Mouse (Mus musculus) embryonic facial prominence, embryonic 10.5 days (tissue): ENCODE results near the gene 1700020N01Rik. TPM values are rescaled to one million over a fixed set of nuclear protein-coding genes. Genes with fewer than 3 reads are reported as not detected.

Source experiments
- DNase-seq: peaks from one replicate; pipeline ENCODE4 v3.0.0-alpha.2; 2017; ENCODE audit warnings: low spot score
- H3K27ac ChIP-seq: fragments of 300-500 bp; sonication (generic); replicated peaks from 2 replicates; pipeline ENCODE4 v1.5.1; 2016; ENCODE audit warnings: mild to moderate bottlenecking
- H3K27me3 ChIP-seq: fragments of 300-500 bp; sonication (generic); replicated peaks from 2 replicates; pipeline ENCODE4 v1.6.1; 2016; ENCODE audit warnings: low read depth, mild to moderate bottlenecking; ENCODE audit not compliant: poor library complexity, severe bottlenecking
- H3K36me3 ChIP-seq: fragments of 300-500 bp; sonication (generic); replicated peaks from 2 replicates; pipeline ENCODE4 v1.6.1; 2016; ENCODE audit warnings: mild to moderate bottlenecking, moderate library complexity
- H3K4me1 ChIP-seq: fragments of 300-500 bp; sonication (generic); 2 replicates; pipeline ENCODE4 v1.6.1; 2016
- H3K4me3 ChIP-seq: fragments of 300-500 bp; sonication (generic); 2 replicates; pipeline ENCODE4 v1.5.1; 2016; ENCODE audit warnings: mild to moderate bottlenecking, moderate library complexity
- H3K9me3 ChIP-seq: fragments of 300-500 bp; sonication (generic); 2 replicates; pipeline ENCODE4 v1.6.1; 2016; ENCODE audit warnings: mild to moderate bottlenecking
- WGBS: fragments of 180-500 bp; shearing (Covaris S2); methylation state at CpG from one replicate; pipeline ENCODE4 v1.1.7; 2016; 5-methylcytosine and 5-hydroxymethylcytosine counted together
- polyA plus RNA-seq: library from polyadenylated mRNA; unstranded; fragments of >200 nt; fragmentation: Nextera tagmentation; extraction: Ambion mirVana; gene quantifications from 2 replicates; pipeline ENCODE4 v1.2.1, GENCODE M21; 2016

The 1700020N01Rik gene
- polyA plus RNA-seq, 1 experiment from 2014 or later, result not detected

DNA sequence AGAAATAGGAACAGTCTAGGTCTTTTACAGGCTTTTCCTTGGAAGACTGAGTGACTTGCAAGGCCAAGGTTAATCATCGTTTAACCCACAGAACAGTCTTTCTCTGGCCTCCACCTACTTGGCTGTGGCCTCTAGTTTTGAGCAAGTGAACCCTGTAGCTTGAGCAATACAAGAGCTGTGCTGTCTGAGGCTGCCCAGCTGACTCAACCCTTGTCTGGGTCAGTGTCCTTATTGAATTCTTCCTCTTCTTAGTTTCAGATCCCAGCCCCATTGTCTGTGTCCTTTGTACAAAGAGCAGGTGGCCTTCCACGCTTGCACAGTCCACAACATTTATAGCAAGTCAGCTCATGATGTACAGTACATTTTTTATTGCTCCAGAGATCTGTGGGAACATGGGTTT, 16.6 kb downstream of the 1700020N01Rik start:
- no peaks in the 10 kb centered on the region for H3K36me3 ChIP-seq
- peaks cover 12% of the 10 kb centered on the region for H3K4me1 ChIP-seq
- H3K27ac ChIP-seq, result no peak overlapping the region
- H3K9me3 ChIP-seq, result no peaks in the 10 kb centered on the region
- no peak for DNase-seq
- WGBS, result 85% methylated on average over 2 of the region's 2 CpGs
- H3K4me3 ChIP-seq, result no peak overlapping the region
- H3K27me3 ChIP-seq, result no peaks in the 10 kb centered on the region

- Histone ChIP-seq H3K27me3 (no peaks in the 10 kb centered on the region), H3K27ac (no peak overlapping the region), H3K9me3 (no peaks in the 10 kb centered on the region), H3K36me3 (no peaks in the 10 kb centered on the region), H3K4me3 (no peak overlapping the region), H3K4me1 (no peaks in the 10 kb centered on the region)
- no peak for DNase-seq
- WGBS, result 83% methylated on average over 4 of the region's 4 CpGs
Measured at GRCm38 (mm10) chr10:21613021-21613860, 20.3 kb downstream of the 1700020N01Rik start.

DNA sequence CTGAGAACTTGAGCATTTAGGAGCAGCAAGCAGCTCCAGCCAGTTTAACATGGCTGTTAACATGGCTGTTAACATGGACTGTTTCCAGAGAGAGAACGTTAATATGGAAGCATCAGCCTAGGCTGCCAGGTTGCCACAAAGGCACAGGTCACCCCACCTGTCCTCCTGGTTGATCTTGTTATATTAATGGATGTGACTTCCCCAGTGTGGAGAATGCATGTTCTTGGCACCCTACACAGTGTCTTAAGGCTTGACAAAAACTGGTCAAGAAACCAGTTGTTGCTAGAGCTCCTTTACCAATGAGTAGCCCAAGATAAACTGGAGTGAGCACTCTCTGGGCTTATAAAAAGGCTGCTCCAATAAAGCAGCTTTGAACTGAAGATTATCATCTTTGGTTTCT, 21.6 kb downstream of the 1700020N01Rik start:
- H3K27me3 ChIP-seq, result no peaks in the 10 kb centered on the region
- no peak overlapping the region for H3K27ac ChIP-seq
- no peaks in the 10 kb centered on the region for H3K4me1 ChIP-seq
- whole genome bisulfite sequencing, result 82% methylated on average over 1 of the region's 1 CpGs
- DNase-seq, result no peak
- no peaks in the 10 kb centered on the region for H3K36me3 ChIP-seq
- H3K4me3 ChIP-seq, result no peak overlapping the region
- H3K9me3 ChIP-seq, result no peaks in the 10 kb centered on the region

GRCm38 (mm10) chr10:21618745-21619508, 26.0 kb downstream of the 1700020N01Rik start:
- 84% methylated on average over 5 of the region's 5 CpGs for WGBS
- H3K4me3 ChIP-seq, result no peak overlapping the region
- no peak overlapping the region for H3K27ac ChIP-seq
- H3K4me1 ChIP-seq, result 0 out of 2 replicates have a peak, but pooled peaks cover 3% of the 10 kb centered on the region
- no peak for DNase-seq
- H3K36me3 ChIP-seq, result no peaks in the 10 kb centered on the region
- H3K9me3 ChIP-seq, result no peaks in the 10 kb centered on the region
- H3K27me3 ChIP-seq, result no peaks in the 10 kb centered on the region

GRCm38 (mm10) chr10:21622065-21622464, 29.1 kb downstream of the 1700020N01Rik start:
- H3K27me3 ChIP-seq, result no peaks in the 10 kb centered on the region
- no peaks in the 10 kb centered on the region for H3K9me3 ChIP-seq
- 0 out of 2 replicates have a peak, but pooled peaks cover 3% of the 10 kb centered on the region for H3K4me1 ChIP-seq
- WGBS, result 92% methylated on average over 7 of the region's 7 CpGs
- DNase-seq, result no peak
- H3K27ac ChIP-seq, result no peak overlapping the region
- no peak overlapping the region for H3K4me3 ChIP-seq
- no peaks in the 10 kb centered on the region for H3K36me3 ChIP-seq

DNA sequence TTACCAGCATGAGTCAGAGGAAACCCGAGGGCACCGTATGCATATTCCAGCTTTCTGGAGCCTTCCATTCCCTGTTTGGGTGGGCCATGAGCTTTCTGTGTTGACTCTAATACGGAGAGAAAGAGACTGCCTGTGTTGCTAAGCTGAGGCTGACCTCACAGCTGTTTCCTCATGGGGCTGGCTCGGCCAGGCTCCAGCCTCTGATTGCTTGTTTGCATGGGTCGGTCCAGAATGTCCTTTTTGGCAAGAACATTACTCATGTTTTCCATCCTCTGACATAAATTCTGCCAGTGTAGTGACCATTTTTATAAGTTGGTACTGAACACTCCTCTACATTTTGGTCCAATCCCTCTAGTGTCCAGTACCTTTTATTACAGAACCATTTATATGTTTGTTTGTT, 35.6 kb downstream of the 1700020N01Rik start:
- Histone ChIP-seq H3K36me3 (no peaks in the 10 kb centered on the region), H3K4me1 (no peaks in the 10 kb centered on the region), H3K27ac (no peak overlapping the region), H3K9me3 (no peaks in the 10 kb centered on the region), H3K27me3 (no peaks in the 10 kb centered on the region), H3K4me3 (no peak overlapping the region)
- 78% methylated on average over 5 of the region's 5 CpGs for whole genome bisulfite sequencing
- DNase-seq, result no peak

DNA sequence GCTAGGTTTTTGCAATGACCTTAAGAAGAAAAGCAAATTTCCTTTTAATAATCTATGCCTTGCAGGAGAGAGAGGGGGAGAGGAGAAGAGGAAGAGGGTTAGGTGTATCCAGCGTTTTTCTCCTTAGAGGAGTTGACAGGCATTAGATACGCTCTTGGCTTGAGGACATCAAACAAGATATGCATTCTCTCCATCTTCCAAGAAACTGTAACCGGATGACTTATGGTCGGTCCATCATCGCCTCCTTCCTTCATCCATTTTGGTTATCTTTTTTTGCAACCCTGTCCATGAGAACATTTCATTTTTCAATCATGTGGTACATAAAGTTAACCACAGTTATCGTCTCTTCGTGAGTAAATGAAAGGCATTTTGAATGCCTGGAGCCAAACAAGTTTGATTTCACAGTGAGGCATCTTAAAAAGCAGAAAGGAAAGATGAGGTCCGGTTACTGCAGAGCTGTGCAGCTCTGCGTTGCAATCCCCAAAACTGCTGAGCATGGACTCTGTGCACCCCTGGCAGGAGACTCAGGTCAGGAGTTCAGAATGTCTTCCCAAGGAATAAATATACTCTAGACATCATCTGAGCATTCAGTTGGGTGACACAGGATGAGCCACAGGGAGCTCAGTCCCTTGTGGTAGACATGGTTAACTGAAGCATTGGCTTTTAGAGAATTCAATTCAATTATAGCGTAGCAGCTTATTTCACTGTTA, 36.2 kb downstream of the 1700020N01Rik start:
- Histone ChIP-seq H3K4me3 (no peak overlapping the region), H3K9me3 (no peaks in the 10 kb centered on the region), H3K27ac (no peak overlapping the region), H3K27me3 (no peaks in the 10 kb centered on the region), H3K36me3 (no peaks in the 10 kb centered on the region), H3K4me1 (no peaks in the 10 kb centered on the region)
- DNase-seq, result no peak
- WGBS, result 89% methylated on average over 10 of the region's 10 CpGs

GRCm38 (mm10) chr10:21631481-21631880, 38.5 kb downstream of the 1700020N01Rik start:
- Histone ChIP-seq H3K9me3 (no peaks in the 10 kb centered on the region), H3K4me1 (0 out of 2 replicates have a peak, but pooled peaks cover 3% of the 10 kb centered on the region), H3K4me3 (no peak overlapping the region), H3K27me3 (no peaks in the 10 kb centered on the region), H3K36me3 (no peaks in the 10 kb centered on the region), H3K27ac (no peak overlapping the region)
- WGBS, result 90% methylated on average over 1 of the region's 1 CpGs
- no peak for DNase-seq

GRCm38 (mm10) chr10:21632687-21633086, 39.7 kb downstream of the 1700020N01Rik start:
- no peaks in the 10 kb centered on the region for H3K9me3 ChIP-seq
- DNase-seq, result no peak
- WGBS, result 63% methylated on average over 5 of the region's 5 CpGs
- no peaks in the 10 kb centered on the region for H3K27me3 ChIP-seq
- H3K4me3 ChIP-seq, result no peak overlapping the region
- H3K36me3 ChIP-seq, result no peaks in the 10 kb centered on the region
- no peak overlapping the region for H3K27ac ChIP-seq
- 0 out of 2 replicates have a peak, but pooled peaks cover 6% of the 10 kb centered on the region for H3K4me1 ChIP-seq

DNA sequence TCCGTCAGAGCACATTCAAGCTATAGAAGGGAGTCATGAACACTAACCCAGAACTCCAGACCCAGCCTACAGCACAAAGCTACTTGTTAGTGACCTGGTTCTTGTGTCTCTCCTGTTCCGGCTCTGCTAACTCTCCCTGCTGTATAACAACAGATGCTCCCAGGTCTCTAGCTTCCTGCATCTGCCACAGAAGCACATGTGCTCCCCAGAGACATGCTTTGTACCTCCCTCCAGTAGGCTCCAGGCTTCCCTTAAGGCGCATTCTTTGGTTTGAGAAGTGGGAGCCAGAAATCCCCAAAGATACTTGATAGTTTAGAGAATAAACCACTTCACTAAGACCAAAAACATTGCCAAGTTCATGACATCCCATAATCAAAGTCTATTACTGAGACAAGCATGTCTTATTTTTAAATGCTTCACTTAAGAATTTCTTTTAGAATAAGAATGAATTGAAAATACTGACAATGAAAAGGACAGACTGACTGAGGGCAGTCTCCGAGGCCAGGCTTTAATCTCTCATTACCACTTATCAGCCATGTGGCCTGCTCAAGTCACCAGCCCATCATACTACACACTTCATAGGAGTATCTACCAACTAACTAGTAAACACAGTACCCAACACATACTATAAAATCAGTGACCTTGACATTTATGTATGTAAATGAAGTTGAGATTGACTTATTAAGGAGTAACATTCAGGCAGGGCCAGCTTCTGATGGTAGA, 43.2 kb downstream of the 1700020N01Rik start:
- H3K4me3 ChIP-seq, result no peak overlapping the region
- no peak for DNase-seq
- no peaks in the 10 kb centered on the region for H3K9me3 ChIP-seq
- 0 out of 2 replicates have a peak, but pooled peaks cover 6% of the 10 kb centered on the region for H3K4me1 ChIP-seq
- no peak overlapping the region for H3K27ac ChIP-seq
- H3K27me3 ChIP-seq, result no peaks in the 10 kb centered on the region
- WGBS, result 80% methylated on average over 4 of the region's 4 CpGs
- no peaks in the 10 kb centered on the region for H3K36me3 ChIP-seq

DNA sequence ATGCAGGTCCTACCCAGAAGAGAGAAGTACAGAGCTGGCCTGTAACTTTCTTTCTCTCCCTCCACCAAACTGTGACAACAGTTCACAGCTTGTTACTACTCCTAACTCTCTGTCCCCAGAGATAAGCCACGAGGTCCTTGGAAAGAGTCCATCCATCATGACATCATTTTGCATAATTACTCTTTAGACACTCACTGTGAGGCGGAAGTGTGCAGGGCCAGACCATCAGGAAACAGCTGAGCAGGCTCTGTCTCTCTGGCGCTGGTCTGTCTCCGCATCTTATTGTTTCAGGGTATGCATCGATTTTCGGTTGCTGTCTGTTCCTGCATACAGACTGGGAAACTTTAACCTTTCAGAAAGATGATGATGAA, 43.8 kb downstream of the 1700020N01Rik start:
- H3K9me3 ChIP-seq, result no peaks in the 10 kb centered on the region
- H3K27me3 ChIP-seq, result no peaks in the 10 kb centered on the region
- 82% methylated on average over 6 of the region's 6 CpGs for WGBS
- H3K27ac ChIP-seq, result no peak overlapping the region
- H3K36me3 ChIP-seq, result no peaks in the 10 kb centered on the region
- H3K4me1 ChIP-seq, result 0 out of 2 replicates have a peak, but pooled peaks cover 6% of the 10 kb centered on the region
- no peak for DNase-seq
- H3K4me3 ChIP-seq, result no peak overlapping the region

- Histone ChIP-seq H3K27ac (no peak overlapping the region), H3K4me1 (no peaks in the 10 kb centered on the region), H3K27me3 (no peaks in the 10 kb centered on the region), H3K4me3 (no peak overlapping the region), H3K36me3 (no peaks in the 10 kb centered on the region), H3K9me3 (0 out of 2 replicates have a peak, but pooled peaks cover 2% of the 10 kb centered on the region)
- WGBS, result 89% methylated on average over 4 of the region's 4 CpGs
- DNase-seq, result no peak
Measured at GRCm38 (mm10) chr10:21651388-21651787, 58.4 kb downstream of the 1700020N01Rik start.
